Mouse (Mus musculus) limb, embryonic 14.5 days (tissue): ENCODE data around the gene Qrich2. TPM values are rescaled to one million over a fixed set of nuclear protein-coding genes. Genes with fewer than 3 reads are reported as not detected.

Experiments
- ATAC-seq: fragments of 200-750 bp; cut with Nextera tagmentation; 2 replicates; pipeline ENCODE4 v1.8.0; 2017; ENCODE audit warnings: low read depth, moderate number of reproducible peaks, moderate TSS enrichment; ENCODE audit not compliant: low FRiP score
- DNase-seq: peaks from one replicate; pipeline ENCODE4 v3.0.0-alpha.2; 2015; ENCODE audit warnings: low spot score
- H3K27ac ChIP-seq: fragments of 300-500 bp; sonication (generic); replicated peaks from 2 replicates; pipeline ENCODE4 v1.5.1; 2014; ENCODE audit warnings: low read depth, mild to moderate bottlenecking, low read length, moderate library complexity, mixed read lengths
- H3K27me3 ChIP-seq: fragments of 300-500 bp; sonication (generic); 2 replicates; pipeline ENCODE4 v1.6.1; 2014; ENCODE audit warnings: low read length, mixed read lengths; ENCODE audit not compliant: control insufficient read depth, insufficient read depth
- H3K36me3 ChIP-seq: fragments of 300-500 bp; sonication (generic); 2 replicates; pipeline ENCODE4 v1.6.1; 2014; ENCODE audit warnings: mild to moderate bottlenecking, low read length, moderate library complexity, mixed read lengths; ENCODE audit not compliant: control insufficient read depth, insufficient read depth
- H3K4me1 ChIP-seq: fragments of 300-500 bp; sonication (generic); 2 replicates; pipeline ENCODE4 v1.6.1; 2014; ENCODE audit warnings: antibody characterized with exemption, low read length, mixed read lengths; ENCODE audit not compliant: control insufficient read depth, insufficient read depth
- H3K4me2 ChIP-seq: fragments of 300-500 bp; sonication (generic); replicated peaks from 2 replicates; pipeline ENCODE4 v1.6.1; 2014; ENCODE audit warnings: low read depth, mild to moderate bottlenecking, low read length, moderate library complexity; ENCODE audit not compliant: severe bottlenecking
- H3K4me3 ChIP-seq: fragments of 300-500 bp; sonication (generic); replicated peaks from 2 replicates; pipeline ENCODE4 v1.5.1; 2014; ENCODE audit warnings: low read length
- H3K9ac ChIP-seq: fragments of 300-500 bp; sonication (generic); 2 replicates; pipeline ENCODE4 v1.6.1; 2014; ENCODE audit warnings: mild to moderate bottlenecking, low read depth, low read length, moderate library complexity; ENCODE audit not compliant: severe bottlenecking
- H3K9me3 ChIP-seq: fragments of 300-500 bp; sonication (generic); 2 replicates; pipeline ENCODE4 v1.6.1; 2016; ENCODE audit warnings: low read length; ENCODE audit not compliant: control insufficient read depth
- POLR2A ChIP-seq: fragments of 200-500 bp; IDR thresholded peaks from 2 replicates; pipeline ENCODE4 v1.8.0; 2012; ENCODE audit warnings: inconsistent platforms, mild to moderate bottlenecking, moderate library complexity, borderline replicate concordance; ENCODE audit not compliant: insufficient read depth, insufficient read length; ENCODE audit errors: extremely low read depth
- WGBS: fragments of 180-500 bp; shearing (Covaris S2); extraction: QIAGEN DNeasy Blood & Tissue Kit; methylation state at CpG from one replicate; pipeline ENCODE4 v1.1.7; 2014; 5-methylcytosine and 5-hydroxymethylcytosine counted together
- polyA plus RNA-seq, 2 experiments: library from polyadenylated mRNA; depleted of rRNA in 1 of 2; stranded (reverse) in 1 of 2; unstranded in 1 of 2; fragments of >200 nt; fragmentation: Nextera tagmentation in 1 of 2; extraction: Ambion mirVana in 1 of 2; gene quantifications; 2 replicates each; pipeline versions ENCODE4 v1.2.1 to v1.2.3; 2012 to 2014

Qrich2 gene
- polyA plus RNA-seq, 2 experiments, result 0.17 to 0.33 TPM

DNA sequence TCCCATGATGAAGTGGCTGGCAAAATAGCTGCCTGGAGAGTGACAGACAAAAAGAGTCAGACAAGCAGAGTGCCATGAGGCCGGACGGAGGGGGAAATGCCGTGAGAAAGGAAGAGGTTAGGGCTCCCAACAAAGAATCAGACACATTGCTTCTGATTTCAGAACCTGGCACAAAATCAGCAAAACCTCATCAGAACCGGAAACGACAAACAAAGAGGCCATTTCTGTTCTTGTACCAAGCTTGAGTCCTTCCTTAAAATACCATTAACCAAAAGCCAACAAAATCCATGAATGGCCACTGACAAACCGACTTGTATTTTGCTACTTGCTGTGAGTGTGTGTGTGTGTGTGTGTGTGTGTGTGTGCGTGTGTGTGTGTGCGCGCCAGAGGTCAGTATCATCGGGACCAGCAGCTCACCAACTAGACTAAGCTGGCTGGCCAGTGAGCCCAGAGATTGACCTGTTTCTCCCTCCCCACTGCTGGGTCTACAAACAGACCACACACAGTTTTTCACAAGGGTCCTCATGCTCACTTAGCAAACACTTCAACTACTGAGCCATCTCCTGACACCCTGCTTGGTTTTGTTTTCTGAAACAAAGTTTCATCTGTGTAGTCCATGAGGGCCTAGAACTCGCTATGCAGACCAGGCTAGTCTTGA, 69.6 kb downstream of the Qrich2 start:
- H3K9me3 ChIP-seq, result no peaks in the 10 kb centered on the region
- 91% methylated on average over 11 of the region's 11 CpGs for WGBS
- TF ChIP-seq POLR2A, result no peak
- H3K27ac ChIP-seq, result no peak overlapping the region
- no peaks in the 10 kb centered on the region for H3K27me3 ChIP-seq
- H3K4me2 ChIP-seq, result no peak overlapping the region
- ATAC-seq (no peak), DNase-seq (no peak)
- H3K4me1 ChIP-seq, result no peaks in the 10 kb centered on the region
- no peak overlapping the region for H3K9ac ChIP-seq
- peaks cover 14% of the 10 kb centered on the region for H3K36me3 ChIP-seq
- no peak overlapping the region for H3K4me3 ChIP-seq

DNA sequence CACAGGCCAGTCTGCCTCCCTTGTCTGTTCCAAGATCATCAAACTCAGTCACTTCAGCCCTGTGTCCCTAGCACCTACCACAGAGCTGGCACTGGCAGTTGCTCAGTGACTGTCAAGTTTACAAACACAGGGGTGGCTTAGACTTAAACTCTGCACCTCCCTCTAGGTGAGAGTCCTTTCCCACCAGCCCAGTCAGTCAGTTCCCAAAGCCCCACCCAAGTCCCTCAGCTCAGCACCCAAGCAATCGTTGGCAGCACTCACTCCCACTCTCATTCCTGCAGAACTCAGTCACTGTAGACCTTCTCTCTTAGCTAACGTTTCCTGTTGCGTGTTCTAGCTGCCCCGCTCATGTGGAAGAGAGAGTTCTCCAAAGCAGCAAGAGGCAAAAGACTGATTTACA, 71.3 kb downstream of the Qrich2 start:
- no peak for TF ChIP-seq POLR2A
- Histone ChIP-seq H3K4me3 (no peak overlapping the region), H3K4me1 (no peaks in the 10 kb centered on the region), H3K36me3 (peaks cover 14% of the 10 kb centered on the region), H3K27me3 (no peaks in the 10 kb centered on the region), H3K9me3 (no peaks in the 10 kb centered on the region), H3K9ac (no peak overlapping the region), H3K27ac (no peak overlapping the region), H3K4me2 (no peak overlapping the region)
- WGBS, result 82% methylated on average over 4 of the region's 4 CpGs
- DNase-seq (no peak), ATAC-seq (no peak)

Other genes starting within 250 kb of the Qrich2 start
- gene Evpl, start 228.2 kb downstream of the Qrich2 start, polyA plus RNA-seq (2012; rRNA removed), result 6.0 and 8.2 TPM in 2 replicates
- 17.0 and 21.8 TPM in 2 replicates for gene Evpl, start 228.2 kb downstream of the Qrich2 start, polyA plus RNA-seq (2014; fragmentation: Nextera tagmentation; extraction: Ambion mirVana)
- gene Srp68, start 192.0 kb downstream of the Qrich2 start, polyA plus RNA-seq (2012; rRNA removed), result 106 and 111 TPM in 2 replicates
- 94.9 and 103 TPM in 2 replicates for gene Srp68, start 192.0 kb downstream of the Qrich2 start, polyA plus RNA-seq (2014; fragmentation: Nextera tagmentation; extraction: Ambion mirVana)
- 0.24 and 0.59 TPM in 2 replicates for gene Galr2, start 185.3 kb downstream of the Qrich2 start, polyA plus RNA-seq (2012; rRNA removed)
- 0.33 and 0.37 TPM in 2 replicates for gene Galr2, start 185.3 kb downstream of the Qrich2 start, polyA plus RNA-seq (2014; fragmentation: Nextera tagmentation; extraction: Ambion mirVana)
- 57.7 and 66.7 TPM in 2 replicates for gene Exoc7, start 159.0 kb downstream of the Qrich2 start, polyA plus RNA-seq (2012; rRNA removed)
- gene Exoc7, start 159.0 kb downstream of the Qrich2 start, polyA plus RNA-seq (2014; fragmentation: Nextera tagmentation; extraction: Ambion mirVana), result 72.0 and 72.7 TPM in 2 replicates
- 0.85 and 0.88 TPM in 2 replicates for gene Foxj1, start 130.8 kb downstream of the Qrich2 start, polyA plus RNA-seq (2012; rRNA removed)
- 0.14 TPM in 1 of 2 replicates, not detected in the other for gene Foxj1, start 130.8 kb downstream of the Qrich2 start, polyA plus RNA-seq (2014; fragmentation: Nextera tagmentation; extraction: Ambion mirVana)
- 20.1 and 23.2 TPM in 2 replicates for gene Rnf157, start 53.2 kb downstream of the Qrich2 start, polyA plus RNA-seq (2012; rRNA removed)
- gene Rnf157, start 53.2 kb downstream of the Qrich2 start, polyA plus RNA-seq (2014; fragmentation: Nextera tagmentation; extraction: Ambion mirVana), result 17.3 and 19.7 TPM in 2 replicates
- gene Ubald2, start 32.1 kb downstream of the Qrich2 start, polyA plus RNA-seq (2012; rRNA removed), result 131 and 148 TPM in 2 replicates
- 46.2 and 48.6 TPM in 2 replicates for gene Ubald2, start 32.1 kb downstream of the Qrich2 start, polyA plus RNA-seq (2014; fragmentation: Nextera tagmentation; extraction: Ambion mirVana)
- 134 and 144 TPM in 2 replicates for gene Prpsap1, start 28.0 kb upstream of the Qrich2 start, polyA plus RNA-seq (2012; rRNA removed)
- 148 and 157 TPM in 2 replicates for gene Prpsap1, start 28.0 kb upstream of the Qrich2 start, polyA plus RNA-seq (2014; fragmentation: Nextera tagmentation; extraction: Ambion mirVana)
- gene Sphk1, start 64.7 kb upstream of the Qrich2 start, polyA plus RNA-seq (2012; rRNA removed), result 3.8 and 4.7 TPM in 2 replicates
- gene Sphk1, start 64.7 kb upstream of the Qrich2 start, polyA plus RNA-seq (2014; fragmentation: Nextera tagmentation; extraction: Ambion mirVana), result 3.2 and 3.4 TPM in 2 replicates
- gene Ube2o, start 115.2 kb upstream of the Qrich2 start, polyA plus RNA-seq (2012; rRNA removed), result 29.7 and 33.4 TPM in 2 replicates
- 18.7 and 25.5 TPM in 2 replicates for gene Ube2o, start 115.2 kb upstream of the Qrich2 start, polyA plus RNA-seq (2014; fragmentation: Nextera tagmentation; extraction: Ambion mirVana)
- 0.13 and 0.17 TPM in 2 replicates for gene Aanat, start 120.2 kb upstream of the Qrich2 start, polyA plus RNA-seq (2012; rRNA removed)
- gene Aanat, start 120.2 kb upstream of the Qrich2 start, polyA plus RNA-seq (2014; fragmentation: Nextera tagmentation; extraction: Ambion mirVana), result not detected in 2 replicates
- 11.4 and 15.0 TPM in 2 replicates for gene Rhbdf2, start 160.8 kb upstream of the Qrich2 start, polyA plus RNA-seq (2012; rRNA removed)
- 5.0 and 5.5 TPM in 2 replicates for gene Rhbdf2, start 160.8 kb upstream of the Qrich2 start, polyA plus RNA-seq (2014; fragmentation: Nextera tagmentation; extraction: Ambion mirVana)
- 0.38 and 0.85 TPM in 2 replicates for gene Prcd, start 187.3 kb upstream of the Qrich2 start, polyA plus RNA-seq (2012; rRNA removed)
- 1.2 and 1.4 TPM in 2 replicates for gene Prcd, start 187.3 kb upstream of the Qrich2 start, polyA plus RNA-seq (2014; fragmentation: Nextera tagmentation; extraction: Ambion mirVana)
- gene Cygb, start 188.1 kb upstream of the Qrich2 start, polyA plus RNA-seq (2012; rRNA removed), result 12.1 and 12.3 TPM in 2 replicates
- gene Cygb, start 188.1 kb upstream of the Qrich2 start, polyA plus RNA-seq (2014; fragmentation: Nextera tagmentation; extraction: Ambion mirVana), result 11.7 and 13.4 TPM in 2 replicates